Mouse (Mus musculus): ENCODE measurements around the gene Rhobtb1.

Gene Rhobtb1

GRCm38 (mm10) chr10:69246762-69247161 lies 95.5 kb downstream of the Rhobtb1 start:
- DNase-seq (ENCODE audit: low spot score in 2 of 2) = no peak

- no peak for DNase-seq (ENCODE audit: low spot score in 2 of 2)
Observed at GRCm38 (mm10) chr10:69247311-69248033, 96.2 kb downstream of the Rhobtb1 start.

GRCm38 (mm10) chr10:69248261-69249160 lies 97.3 kb downstream of the Rhobtb1 start:
- DNase-seq (ENCODE audit: low spot score in 2 of 2) = peak; percentile 21 to 22

GRCm38 (mm10) chr10:69251254-69251653 lies 100.0 kb downstream of the Rhobtb1 start:
- no peak for DNase-seq (ENCODE audit: low spot score in 2 of 2)

GRCm38 (mm10) chr10:69252112-69253074 lies 101.2 kb downstream of the Rhobtb1 start:
- DNase-seq (ENCODE audit: low spot score in 2 of 2) = peak in 1 of 2 experiments; percentile 55

- no peak for DNase-seq (ENCODE audit: low spot score in 2 of 2)
Observed at GRCm38 (mm10) chr10:69253075-69253685, 101.9 kb downstream of the Rhobtb1 start.

- no peak for DNase-seq (ENCODE audit: low spot score in 2 of 2)
Observed at GRCm38 (mm10) chr10:69253686-69254080, 102.4 kb downstream of the Rhobtb1 start.

- peak in 1 of 2 experiments; percentile 39 for DNase-seq (ENCODE audit: low spot score in 2 of 2)
Observed at GRCm38 (mm10) chr10:69254390-69254847, 103.2 kb downstream of the Rhobtb1 start.

GRCm38 (mm10) chr10:69255594-69255993 lies 104.4 kb downstream of the Rhobtb1 start:
- no peak for DNase-seq (ENCODE audit: low spot score in 2 of 2)

- no peak for DNase-seq (ENCODE audit: low spot score in 2 of 2)
Observed at GRCm38 (mm10) chr10:69257592-69258133, 106.4 kb downstream of the Rhobtb1 start.

- DNase-seq (ENCODE audit: low spot score in 2 of 2) = no peak
Observed at GRCm38 (mm10) chr10:69258588-69258987, 107.4 kb downstream of the Rhobtb1 start.

GRCm38 (mm10) chr10:69259161-69259560 lies 107.9 kb downstream of the Rhobtb1 start:
- DNase-seq (ENCODE audit: low spot score in 2 of 2) = no peak

GRCm38 (mm10) chr10:69259929-69260328 lies 108.7 kb downstream of the Rhobtb1 start:
- DNase-seq (ENCODE audit: low spot score in 2 of 2) = no peak

GRCm38 (mm10) chr10:69262918-69263822 lies 111.9 kb downstream of the Rhobtb1 start:
- DNase-seq (ENCODE audit: low spot score in 2 of 2) = no peak

- no peak for DNase-seq (ENCODE audit: low spot score in 2 of 2)
Observed at GRCm38 (mm10) chr10:69263906-69264305, 112.7 kb downstream of the Rhobtb1 start.

- DNase-seq (ENCODE audit: low spot score in 2 of 2) = no peak
Observed at GRCm38 (mm10) chr10:69265421-69265820, 114.2 kb downstream of the Rhobtb1 start.

- DNase-seq (ENCODE audit: low spot score in 2 of 2) = no peak
Observed at GRCm38 (mm10) chr10:69268061-69268643, 116.9 kb downstream of the Rhobtb1 start.

GRCm38 (mm10) chr10:69271436-69271835 lies 120.2 kb downstream of the Rhobtb1 start:
- DNase-seq (ENCODE audit: low spot score in 2 of 2) = no peak

- no peak for DNase-seq (ENCODE audit: low spot score in 2 of 2)
Observed at GRCm38 (mm10) chr10:69274275-69274674, 123.0 kb downstream of the Rhobtb1 start.

Measured in natural killer cell, adult 2 months (primary cell).